ENCODE assay signal across 8 mouse cellular contexts in genomic region chrX:12917105-12917504, GRCm38 (mm10).
DNase-seq lines count a peak whose midpoint lies in the region; ATAC-seq lines count a peak whose summit lies in the region.

No protein-coding gene starts in this region.

- H3K27me3 ChIP-seq in lung, embryonic 15.5 days, result no peaks in the 10 kb centered on the region
- no peaks in the 10 kb centered on the region for H3K27me3 ChIP-seq in stomach, embryonic 14.5 days (ENCODE audit: control insufficient read depth, insufficient read depth, low read length)

- no peaks in the 10 kb centered on the region for H3K36me3 ChIP-seq in lung, embryonic 15.5 days
- no peaks in the 10 kb centered on the region for H3K36me3 ChIP-seq in stomach, embryonic 14.5 days (ENCODE audit: control insufficient read depth, insufficient read depth, low read length)

- no peak overlapping the region for H3K9ac ChIP-seq in lung, embryonic 15.5 days
- no peak overlapping the region for H3K9ac ChIP-seq in stomach, embryonic 14.5 days (replicated peaks; ENCODE audit: low read depth, low read length)

- DNase-seq in right cerebral cortex, postnatal 10 days (ENCODE audit: low spot score in 2 of 2), result peak; percentile 23 to 26
- DNase-seq in right cerebral cortex, postnatal 25 days, result no peak
- DNase-seq in heart, adult 18-20 months, result peak; percentile 17 to 19
- peak; percentile 36 for DNase-seq in kidney, adult 18-20 months
- no peak for DNase-seq in thymus, adult 18-20 months
- DNase-seq in cerebellum, adult 11-12 months, result no peak

- H3K4me1 ChIP-seq in lung, embryonic 15.5 days, result no peaks in the 10 kb centered on the region
- H3K4me1 ChIP-seq in stomach, embryonic 14.5 days (ENCODE audit: control insufficient read depth, insufficient read depth, low read length), result no peaks in the 10 kb centered on the region

- H3K9me3 ChIP-seq in lung, embryonic 15.5 days, result no peaks in the 10 kb centered on the region
- H3K9me3 ChIP-seq in stomach, embryonic 14.5 days (ENCODE audit: control insufficient read depth, low read depth, low read length), result no peaks in the 10 kb centered on the region

- 24% methylated on average over 13 of the region's 13 CpGs for WGBS in lung, embryonic 15.5 days
- 24% methylated on average over 13 of the region's 13 CpGs for WGBS in stomach, embryonic 14.5 days

- peak overlapping the region; percentile 12; the same call in 1 of the 2 replicates for H3K4me3 ChIP-seq in lung, embryonic 15.5 days
- H3K4me3 ChIP-seq in stomach, embryonic 14.5 days (ENCODE audit: low read depth, low read length), result no peak overlapping the region; the same call in 1 of the 2 replicates

- ATAC-seq in lung, embryonic 15.5 days (ENCODE audit: borderline replicate concordance, extremely low read depth, low FRiP score, low TSS enrichment), result peak; percentile 70; the same call in 1 of the 2 replicates
- no peak for ATAC-seq in stomach, embryonic 14.5 days (ENCODE audit: insufficient number of reproducible peaks, insufficient read depth, low FRiP score, low read depth)

- no peak overlapping the region for H3K27ac ChIP-seq in lung, embryonic 15.5 days
- H3K27ac ChIP-seq in stomach, embryonic 14.5 days (ENCODE audit: low read length), result no peak overlapping the region

- H3K4me2 ChIP-seq in lung, embryonic 15.5 days, result peak overlapping the region; percentile 48
- H3K4me2 ChIP-seq in stomach, embryonic 14.5 days (replicated peaks; ENCODE audit: low read depth, low read length), result peak overlapping the region; percentile 28

Comparison
In these comparisons a context has a peak if more than half of its experiments do, and no peak if none do; other contexts are left out.
1. DNase-seq: peak in right cerebral cortex, postnatal 10 days (2 of 2), heart, adult 18-20 months (2 of 2) and kidney, adult 18-20 months (single experiment); none in right cerebral cortex, postnatal 25 days (single experiment), thymus, adult 18-20 months (0 of 2) and cerebellum, adult 11-12 months (single experiment).